Mouse (Mus musculus): ENCODE data around the gene Idua. TPM values are rescaled to one million over a fixed set of nuclear protein-coding genes. Genes with fewer than 3 reads are reported as not detected.
A peak's percentile ranks its signal among the peaks of the same experiment; 100 is the strongest.

The Idua gene
- polyA plus RNA-seq (2014; fragmentation: Nextera tagmentation; extraction: Ambion mirVana): 11.5 and 11.6 TPM in 2 replicates

- Histone ChIP-seq H3K9me3 (ENCODE audit: control insufficient read depth, low read length) (no peaks in the 10 kb centered on the region), H3K9ac (ENCODE audit: low read length) (peak within 1 kb of the TSS; percentile 86), H3K27ac (ENCODE audit: low read depth, low read length) (no peak within 1 kb of the TSS), H3K4me2 (ENCODE audit: low read depth, low read length, severe bottlenecking) (peak within 1 kb of the TSS; percentile 93), H3K27me3 (ENCODE audit: control insufficient read depth, insufficient read depth, low read length) (no peaks in the 10 kb centered on the region), H3K4me1 (replicated peaks; ENCODE audit: control insufficient read depth, insufficient read depth, low read length) (peaks cover 5% of the 10 kb centered on the region), H3K4me3 (ENCODE audit: low read depth, low read length) (peak within 1 kb of the TSS; percentile 74), H3K36me3 (ENCODE audit: control insufficient read depth, insufficient read depth, low read length) (no peaks in the 10 kb centered on the region; the same call in 1 of the 2 replicates)
- ATAC-seq (replicated peaks; ENCODE audit: low FRiP score) (peak; percentile 59), DNase-seq (ENCODE audit: low spot score) (peak; percentile 53)
- 11% methylated on average over 24 of the region's 24 CpGs for WGBS
These were observed at the start of gene Idua for GRCm38 (mm10) chr5:108659698-108660631. TSS of gene Idua (plus strand) at chr5:108660331.

- Histone ChIP-seq H3K27ac (ENCODE audit: low read depth, low read length) (no peak overlapping the region), H3K4me2 (ENCODE audit: low read depth, low read length, severe bottlenecking) (no peak overlapping the region), H3K9me3 (ENCODE audit: control insufficient read depth, low read length) (no peaks in the 10 kb centered on the region), H3K4me3 (ENCODE audit: low read depth, low read length) (no peak overlapping the region), H3K9ac (ENCODE audit: low read length) (no peak overlapping the region), H3K27me3 (ENCODE audit: control insufficient read depth, insufficient read depth, low read length) (no peaks in the 10 kb centered on the region), H3K36me3 (ENCODE audit: control insufficient read depth, insufficient read depth, low read length) (peaks cover 25% of the 10 kb centered on the region; the same call in 1 of the 2 replicates), H3K4me1 (replicated peaks; ENCODE audit: control insufficient read depth, insufficient read depth, low read length) (no peaks in the 10 kb centered on the region)
- ATAC-seq (replicated peaks; ENCODE audit: low FRiP score): no peak
- no peak for DNase-seq (ENCODE audit: low spot score)
- 97% methylated on average over 1 of the region's 1 CpGs for WGBS
These were observed 49.7 kb upstream of the Idua start for GRCm38 (mm10) chr5:108610426-108610825.

- 92% methylated on average over 2 of the region's 2 CpGs for WGBS
These were observed 38.3 kb upstream of the Idua start for GRCm38 (mm10) chr5:108621870-108622269.

GRCm38 (mm10) chr5:108626050-108626660, 34.0 kb upstream of the Idua start:
- Histone ChIP-seq H3K36me3 (ENCODE audit: control insufficient read depth, insufficient read depth, low read length) (peaks cover 7% of the 10 kb centered on the region; the same call in 1 of the 2 replicates), H3K27me3 (ENCODE audit: control insufficient read depth, insufficient read depth, low read length) (no peaks in the 10 kb centered on the region), H3K4me3 (ENCODE audit: low read depth, low read length) (no peak overlapping the region), H3K4me1 (replicated peaks; ENCODE audit: control insufficient read depth, insufficient read depth, low read length) (peaks cover 4% of the 10 kb centered on the region; the same call in 1 of the 2 replicates), H3K9ac (ENCODE audit: low read length) (no peak overlapping the region), H3K27ac (ENCODE audit: low read depth, low read length) (no peak overlapping the region), H3K4me2 (ENCODE audit: low read depth, low read length, severe bottlenecking) (no peak overlapping the region), H3K9me3 (ENCODE audit: control insufficient read depth, low read length) (no peaks in the 10 kb centered on the region)
- WGBS: 85% methylated on average over 4 of the region's 4 CpGs
- DNase-seq (ENCODE audit: low spot score) (no peak), ATAC-seq (replicated peaks; ENCODE audit: low FRiP score) (no peak)

More at GRCm38 (mm10) chr5:108621870-108622269, 38.3 kb upstream of the Idua start:
- no peak overlapping the region for H3K4me2 ChIP-seq (ENCODE audit: low read depth, low read length, severe bottlenecking)
- ATAC-seq (replicated peaks; ENCODE audit: low FRiP score) (no peak), DNase-seq (ENCODE audit: low spot score) (no peak)
- peaks cover 7% of the 10 kb centered on the region for H3K36me3 ChIP-seq (ENCODE audit: control insufficient read depth, insufficient read depth, low read length)
- H3K27ac ChIP-seq (ENCODE audit: low read depth, low read length): no peak overlapping the region
- H3K9me3 ChIP-seq (ENCODE audit: control insufficient read depth, low read length): no peaks in the 10 kb centered on the region
- no peaks in the 10 kb centered on the region for H3K27me3 ChIP-seq (ENCODE audit: control insufficient read depth, insufficient read depth, low read length)
- no peak overlapping the region for H3K4me3 ChIP-seq (ENCODE audit: low read depth, low read length)
- no peaks in the 10 kb centered on the region for H3K4me1 ChIP-seq (replicated peaks; ENCODE audit: control insufficient read depth, insufficient read depth, low read length)
- H3K9ac ChIP-seq (ENCODE audit: low read length): no peak overlapping the region

GRCm38 (mm10) chr5:108628891-108629633, 31.1 kb upstream of the Idua start:
- WGBS: 3% methylated on average over 32 of the region's 32 CpGs
- Histone ChIP-seq H3K4me1 (replicated peaks; ENCODE audit: control insufficient read depth, insufficient read depth, low read length) (peaks cover 4% of the 10 kb centered on the region; the same call in 1 of the 2 replicates), H3K9ac (ENCODE audit: low read length) (peak overlapping the region; percentile 95), H3K4me2 (ENCODE audit: low read depth, low read length, severe bottlenecking) (peak overlapping the region; percentile 88), H3K4me3 (ENCODE audit: low read depth, low read length) (peak overlapping the region; percentile 87), H3K9me3 (ENCODE audit: control insufficient read depth, low read length) (no peaks in the 10 kb centered on the region), H3K27ac (ENCODE audit: low read depth, low read length) (peak overlapping the region; percentile 46; the same call in 1 of the 2 replicates), H3K36me3 (ENCODE audit: control insufficient read depth, insufficient read depth, low read length) (no peaks in the 10 kb centered on the region), H3K27me3 (ENCODE audit: control insufficient read depth, insufficient read depth, low read length) (no peaks in the 10 kb centered on the region)
- ATAC-seq (replicated peaks; ENCODE audit: low FRiP score) (peak; percentile 85), DNase-seq (ENCODE audit: low spot score) (no peak)

GRCm38 (mm10) chr5:108629634-108630483, 30.3 kb upstream of the Idua start, which contains the start of the genes Gak and Tmem175:
TSS of gene Gak (minus strand) at chr5:108629755.
TSS of gene Tmem175 (plus strand) at chr5:108629770.
- peak within 1 kb of the TSS; percentile 46; the same call in 1 of the 2 replicates for H3K27ac ChIP-seq (ENCODE audit: low read depth, low read length)
- no peaks in the 10 kb centered on the region for H3K9me3 ChIP-seq (ENCODE audit: control insufficient read depth, low read length)
- DNase-seq (ENCODE audit: low spot score): peak; percentile 95
- H3K9ac ChIP-seq (ENCODE audit: low read length): peak within 1 kb of the TSS; percentile 95
- ATAC-seq (replicated peaks; ENCODE audit: low FRiP score): peak; percentile 95
- H3K4me3 ChIP-seq (ENCODE audit: low read depth, low read length): peak within 1 kb of the TSS; percentile 87
- under 1% methylated on average over 58 of the region's 58 CpGs for WGBS
- no peaks in the 10 kb centered on the region for H3K27me3 ChIP-seq (ENCODE audit: control insufficient read depth, insufficient read depth, low read length)
- H3K4me2 ChIP-seq (ENCODE audit: low read depth, low read length, severe bottlenecking): peak within 1 kb of the TSS; percentile 88
- H3K36me3 ChIP-seq (ENCODE audit: control insufficient read depth, insufficient read depth, low read length): no peaks in the 10 kb centered on the region
- peaks cover 4% of the 10 kb centered on the region; the same call in 1 of the 2 replicates for H3K4me1 ChIP-seq (replicated peaks; ENCODE audit: control insufficient read depth, insufficient read depth, low read length)

- WGBS: 88% methylated on average over 4 of the region's 4 CpGs
- no peaks in the 10 kb centered on the region for H3K36me3 ChIP-seq (ENCODE audit: control insufficient read depth, insufficient read depth, low read length)
- no peak for ATAC-seq (replicated peaks; ENCODE audit: low FRiP score)
- no peaks in the 10 kb centered on the region for H3K27me3 ChIP-seq (ENCODE audit: control insufficient read depth, insufficient read depth, low read length)
- DNase-seq (ENCODE audit: low spot score): no peak
- no peak overlapping the region for H3K27ac ChIP-seq (ENCODE audit: low read depth, low read length)
- H3K4me2 ChIP-seq (ENCODE audit: low read depth, low read length, severe bottlenecking): no peak overlapping the region
- no peaks in the 10 kb centered on the region for H3K9me3 ChIP-seq (ENCODE audit: control insufficient read depth, low read length)
- peaks cover 2% of the 10 kb centered on the region; the same call in 1 of the 2 replicates for H3K4me1 ChIP-seq (replicated peaks; ENCODE audit: control insufficient read depth, insufficient read depth, low read length)
- H3K4me3 ChIP-seq (ENCODE audit: low read depth, low read length): no peak overlapping the region
- H3K9ac ChIP-seq (ENCODE audit: low read length): no peak overlapping the region
These were observed 26.5 kb upstream of the Idua start for GRCm38 (mm10) chr5:108633676-108634075.

Data from forebrain, embryonic 11.5 days (tissue).